Mouse (Mus musculus) hindbrain, embryonic 11.5 days (tissue): ENCODE data around the gene Tinf2. TPM values are rescaled to one million over a fixed set of nuclear protein-coding genes. Genes with fewer than 3 reads are reported as not detected.

ENCODE experiments used
- ATAC-seq: fragments of 200-750 bp; cut with Nextera tagmentation; 2 replicates; pipeline ENCODE4 v1.8.0; 2017; ENCODE audit warnings: mild to moderate bottlenecking, moderate TSS enrichment, moderate library complexity; ENCODE audit not compliant: low FRiP score
- DNase-seq: peaks from one replicate; pipeline ENCODE4 v3.0.0-alpha.2; 2015; ENCODE audit warnings: low spot score
- H3K27ac ChIP-seq: fragments of 300-500 bp; sonication (generic); 2 replicates; pipeline ENCODE4 v1.5.1; 2014; ENCODE audit warnings: mild to moderate bottlenecking, low read depth, low read length
- H3K27me3 ChIP-seq: fragments of 300-500 bp; sonication (generic); 2 replicates; pipeline ENCODE4 v1.6.1; 2014; ENCODE audit warnings: mild to moderate bottlenecking, low read length, moderate library complexity, mixed read lengths; ENCODE audit not compliant: control insufficient read depth, insufficient read depth
- H3K36me3 ChIP-seq: fragments of 300-500 bp; sonication (generic); 2 replicates; pipeline ENCODE4 v1.6.1; 2014; ENCODE audit warnings: mild to moderate bottlenecking, low read length, moderate library complexity, mixed read lengths; ENCODE audit not compliant: control insufficient read depth, insufficient read depth
- H3K4me1 ChIP-seq: fragments of 300-500 bp; sonication (generic); replicated peaks from 2 replicates; pipeline ENCODE4 v1.6.1; 2014; ENCODE audit warnings: low read length, mixed read lengths; ENCODE audit not compliant: control insufficient read depth, insufficient read depth
- H3K4me2 ChIP-seq: fragments of 300-500 bp; sonication (generic); replicated peaks from 2 replicates; pipeline ENCODE4 v1.6.1; 2014; ENCODE audit warnings: mild to moderate bottlenecking, low read depth, low read length
- H3K4me3 ChIP-seq: fragments of 300-500 bp; sonication (generic); 2 replicates; pipeline ENCODE4 v1.5.1; 2014; ENCODE audit warnings: low read depth, low read length
- H3K9ac ChIP-seq: fragments of 300-500 bp; sonication (generic); 2 replicates; pipeline ENCODE4 v1.6.1; 2014; ENCODE audit warnings: low read depth, low read length
- H3K9me3 ChIP-seq: fragments of 300-500 bp; sonication (generic); 2 replicates; pipeline ENCODE4 v1.6.1; 2016; ENCODE audit warnings: low read length; ENCODE audit not compliant: control insufficient read depth
- WGBS: fragments of 180-500 bp; shearing (Covaris S2); extraction: QIAGEN DNeasy Blood & Tissue Kit; methylation state at CpG from one replicate; pipeline ENCODE4 v1.1.7; 2014; 5-methylcytosine and 5-hydroxymethylcytosine counted together
- polyA plus RNA-seq: library from polyadenylated mRNA; unstranded; fragments of >200 nt; fragmentation: Nextera tagmentation; extraction: Ambion mirVana; gene quantifications from 2 replicates; pipeline ENCODE4 v1.2.1, GENCODE M21; 2014

Gene Tinf2
- polyA plus RNA-seq, 1 experiment from 2014 or later = 52.7 TPM

DNA sequence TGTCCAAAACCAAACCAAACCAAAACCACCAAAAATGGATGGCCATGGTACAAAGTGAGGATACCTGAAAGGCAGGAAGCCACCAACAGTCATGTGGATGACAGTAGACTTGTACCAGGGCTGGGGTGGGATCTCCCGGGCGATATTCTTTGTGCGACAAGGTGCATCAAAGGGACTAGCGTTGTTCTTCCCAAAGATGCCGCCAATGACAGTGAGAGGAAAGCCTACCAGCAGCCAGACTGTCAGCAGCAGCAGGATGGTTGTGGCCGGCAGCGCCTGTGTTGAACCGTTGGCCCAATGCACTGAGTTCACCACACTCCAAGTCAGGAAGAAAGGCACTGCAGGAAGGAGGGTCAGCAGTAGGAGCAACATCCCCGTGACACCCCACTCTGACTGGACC, 43.8 kb downstream of the Tinf2 start, which contains the start of gene Gm49378:
Gm49378 (minus strand) TSS at position 101 of the 400 bp plus-strand sequence.
- Histone ChIP-seq H3K4me3 (no peak within 1 kb of the TSS), H3K4me2 (no peak within 1 kb of the TSS), H3K27me3 (no peaks in the 10 kb centered on the region), H3K27ac (no peak within 1 kb of the TSS), H3K36me3 (peaks cover 5% of the 10 kb centered on the region), H3K9ac (no peak within 1 kb of the TSS), H3K4me1 (peaks cover 3% of the 10 kb centered on the region), H3K9me3 (no peaks in the 10 kb centered on the region)
- ATAC-seq (no peak), DNase-seq (no peak)
- 97% methylated on average over 9 of the region's 9 CpGs for WGBS

DNA sequence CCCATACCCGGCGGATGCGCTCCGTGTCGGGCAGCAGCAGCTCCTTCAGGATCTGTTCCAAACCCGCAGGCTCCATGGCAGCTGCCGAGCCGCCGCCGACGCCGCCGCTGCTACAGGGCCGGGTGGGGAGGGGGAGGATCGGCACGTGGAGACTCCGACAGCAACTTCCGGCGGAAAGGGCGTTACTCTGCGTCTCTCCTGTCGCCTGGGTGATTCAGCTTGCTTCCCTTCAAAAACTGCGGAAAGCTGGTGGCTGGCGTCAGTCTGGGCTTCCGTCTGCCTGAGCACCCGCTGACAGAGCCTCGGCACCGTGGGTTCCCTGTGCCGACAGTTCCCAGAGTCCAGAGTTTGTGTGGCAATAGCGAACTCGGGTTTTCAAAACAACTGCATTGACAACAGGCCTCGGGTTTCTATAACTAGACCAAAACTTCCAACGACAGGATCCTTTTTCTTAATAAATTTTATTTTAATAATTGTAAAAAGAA, 46.1 kb downstream of the Tinf2 start, which contains the start of gene Ipo4:
Ipo4 (minus strand) TSS at position 435 of the 485 bp plus-strand sequence.
- ATAC-seq (peak; percentile 88), DNase-seq (peak; percentile 95)
- Histone ChIP-seq H3K9me3 (no peaks in the 10 kb centered on the region), H3K9ac (peak within 1 kb of the TSS; percentile 80), H3K27me3 (no peaks in the 10 kb centered on the region), H3K4me2 (peak within 1 kb of the TSS; percentile 90), H3K4me3 (peak within 1 kb of the TSS; percentile 67), H3K36me3 (peaks cover 9% of the 10 kb centered on the region), H3K27ac (peak within 1 kb of the TSS; percentile 69), H3K4me1 (peaks cover 3% of the 10 kb centered on the region; the same call in 1 of the 2 replicates)
- WGBS = 2% methylated on average over 33 of the region's 33 CpGs

DNA sequence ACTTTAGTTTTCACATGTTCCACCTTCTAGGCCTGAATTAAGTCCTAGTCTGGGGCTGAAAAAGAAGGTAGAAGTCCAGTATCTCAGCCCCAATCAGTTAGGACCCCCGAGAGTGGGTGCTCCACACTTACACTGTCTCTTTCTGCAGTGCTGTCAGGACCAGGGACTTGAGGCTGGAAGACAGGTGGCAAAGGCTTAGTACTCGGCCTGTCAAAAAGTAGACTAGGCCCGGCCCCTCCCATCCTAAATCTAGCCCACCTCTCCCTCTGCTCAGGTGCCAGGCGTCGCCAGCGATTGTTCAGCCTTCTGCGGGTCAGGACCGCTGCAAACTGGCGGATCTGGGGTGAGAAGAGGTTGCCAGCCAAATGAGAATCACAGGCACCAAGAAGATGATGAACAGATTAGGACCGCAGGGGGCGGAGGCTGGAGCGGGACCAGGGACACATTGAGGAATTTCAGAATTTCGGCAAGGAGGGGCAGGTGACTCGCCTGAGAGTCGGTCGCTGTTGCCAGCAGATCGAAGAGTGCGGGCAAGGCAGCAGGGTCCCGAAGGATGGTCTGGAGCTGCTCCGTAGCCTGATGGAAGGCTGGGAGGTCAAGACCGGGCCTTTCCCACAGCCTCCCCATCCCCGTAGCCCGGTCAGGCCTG, 46.6 kb downstream of the Tinf2 start:
- ATAC-seq = peak; percentile 77
- WGBS = 4% methylated on average over 23 of the region's 23 CpGs
- H3K27me3 ChIP-seq = no peaks in the 10 kb centered on the region
- peak overlapping the region; percentile 69 for H3K27ac ChIP-seq
- H3K4me1 ChIP-seq = peaks cover 3% of the 10 kb centered on the region; the same call in 1 of the 2 replicates
- H3K4me3 ChIP-seq = peak overlapping the region; percentile 67
- peaks cover 13% of the 10 kb centered on the region for H3K36me3 ChIP-seq
- H3K9ac ChIP-seq = peak overlapping the region; percentile 80
- peak overlapping the region; percentile 90 for H3K4me2 ChIP-seq
- no peaks in the 10 kb centered on the region for H3K9me3 ChIP-seq
- no peak for DNase-seq

DNA sequence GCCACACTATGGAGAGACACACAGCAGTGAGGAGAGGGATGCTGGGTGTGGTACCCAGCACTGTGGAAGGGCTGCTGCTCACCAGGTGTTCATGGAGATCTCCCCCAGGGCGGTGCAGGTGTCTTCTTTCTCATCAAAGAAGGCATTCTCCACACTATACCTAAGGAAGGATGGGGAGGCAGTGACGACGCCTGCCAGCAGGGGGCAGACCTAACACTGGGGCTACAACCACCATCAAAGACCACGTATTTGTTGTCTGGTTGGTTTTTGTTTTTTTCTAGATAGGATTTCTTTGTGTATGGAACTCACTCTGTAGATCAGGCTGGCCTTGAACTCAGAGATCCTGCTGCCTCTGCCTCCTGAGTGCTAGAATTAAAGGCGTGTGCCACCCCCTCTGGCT, 52.3 kb downstream of the Tinf2 start:
- Histone ChIP-seq H3K4me2 (no peak overlapping the region), H3K9me3 (no peaks in the 10 kb centered on the region), H3K36me3 (peaks cover 15% of the 10 kb centered on the region), H3K4me1 (no peaks in the 10 kb centered on the region), H3K27ac (no peak overlapping the region), H3K27me3 (no peaks in the 10 kb centered on the region), H3K4me3 (no peak overlapping the region), H3K9ac (no peak overlapping the region)
- DNase-seq (peak; percentile 44), ATAC-seq (no peak)
- 68% methylated on average over 5 of the region's 5 CpGs for WGBS

DNA sequence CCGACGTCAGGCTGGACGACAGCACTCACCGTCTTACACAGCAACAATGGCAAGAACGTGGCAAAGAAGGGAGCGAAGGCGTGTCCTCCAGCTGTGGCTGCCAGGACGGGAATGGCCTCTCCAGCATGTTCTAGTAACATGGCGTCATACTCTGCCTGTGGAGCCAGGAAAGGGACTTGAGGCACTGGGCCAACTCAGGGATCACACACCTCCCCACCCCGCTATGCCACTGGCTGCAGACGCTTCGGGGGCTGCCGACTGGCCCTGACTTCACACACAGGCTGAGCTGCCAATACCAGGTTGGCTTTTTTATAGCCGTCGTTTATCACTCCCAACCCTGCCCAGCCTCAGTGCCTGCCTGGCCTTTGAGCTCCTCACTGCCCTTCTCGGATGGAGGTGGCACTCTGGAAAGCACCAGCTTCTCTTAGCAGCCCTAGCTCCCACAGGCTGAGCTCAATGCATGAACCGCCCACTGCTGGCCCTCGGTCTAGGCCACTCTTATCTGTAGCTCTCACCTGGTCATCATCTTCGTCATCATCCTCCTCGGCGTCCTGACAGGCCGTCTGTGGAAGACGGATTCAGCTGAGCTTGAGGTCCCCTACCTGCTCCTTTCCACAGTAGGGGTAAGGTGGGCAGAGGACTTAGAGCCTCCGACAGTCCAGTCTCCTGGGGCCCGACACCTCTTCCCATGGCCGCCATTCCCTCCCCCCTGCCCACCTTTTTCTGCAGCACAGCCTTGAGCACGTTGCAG, 53.4 kb downstream of the Tinf2 start:
- DNase-seq = no peak
- Histone ChIP-seq H3K36me3 (peaks cover 15% of the 10 kb centered on the region), H3K9me3 (no peaks in the 10 kb centered on the region), H3K27me3 (no peaks in the 10 kb centered on the region), H3K4me1 (no peaks in the 10 kb centered on the region), H3K4me3 (no peak overlapping the region), H3K4me2 (no peak overlapping the region), H3K27ac (no peak overlapping the region), H3K9ac (no peak overlapping the region)
- WGBS = 92% methylated on average over 27 of the region's 27 CpGs
- ATAC-seq = no peak

Other genes starting within 250 kb of the Tinf2 start
- 26.0 and 36.5 TPM in 2 replicates for gene Dhrs4, start 203.1 kb downstream of the Tinf2 start, polyA plus RNA-seq
- gene Carmil3, start 191.2 kb downstream of the Tinf2 start, polyA plus RNA-seq = 10.1 and 14.0 TPM in 2 replicates
- 1.3 and 1.6 TPM in 2 replicates for gene Cpne6, start 171.4 kb downstream of the Tinf2 start, polyA plus RNA-seq
- 0.15 and 0.20 TPM in 2 replicates for gene Nrl, start 156.8 kb downstream of the Tinf2 start, polyA plus RNA-seq
- gene Pck2, start 141.6 kb downstream of the Tinf2 start, polyA plus RNA-seq = 11.3 and 12.6 TPM in 2 replicates
- 81.5 and 85.4 TPM in 2 replicates for gene Dcaf11, start 121.8 kb downstream of the Tinf2 start, polyA plus RNA-seq
- gene A730061H03Rik, start 121.4 kb downstream of the Tinf2 start, polyA plus RNA-seq = 0.52 TPM in 1 of 2 replicates, not detected in the other
- gene Fitm1, start 106.2 kb downstream of the Tinf2 start, polyA plus RNA-seq = 0.77 and 1.8 TPM in 2 replicates
- gene Psme1, start 103.7 kb downstream of the Tinf2 start, polyA plus RNA-seq = 126 TPM in 2 replicates
- 6.4 and 8.5 TPM in 2 replicates for gene Emc9, start 96.5 kb downstream of the Tinf2 start, polyA plus RNA-seq
- gene Psme2, start 90.7 kb downstream of the Tinf2 start, polyA plus RNA-seq = 195 and 222 TPM in 2 replicates
- 10.6 and 12.1 TPM in 2 replicates for gene Rnf31, start 90.1 kb downstream of the Tinf2 start, polyA plus RNA-seq
- 6.9 and 7.6 TPM in 2 replicates for gene Irf9, start 78.2 kb downstream of the Tinf2 start, polyA plus RNA-seq
- gene Rec8, start 63.8 kb downstream of the Tinf2 start, polyA plus RNA-seq = 8.2 and 8.8 TPM in 2 replicates
- 71.2 and 73.1 TPM in 2 replicates for gene Ipo4, start 45.9 kb downstream of the Tinf2 start, polyA plus RNA-seq
- gene Gm49378, start 43.9 kb downstream of the Tinf2 start, polyA plus RNA-seq = 1.7 and 4.0 TPM in 2 replicates
- gene Tm9sf1, start 38.0 kb downstream of the Tinf2 start, polyA plus RNA-seq = 60.2 and 61.9 TPM in 2 replicates
- 0.38 and 0.48 TPM in 2 replicates for gene Tssk4, start 31.6 kb downstream of the Tinf2 start, polyA plus RNA-seq
- 67.7 and 70.2 TPM in 2 replicates for gene Mdp1, start 21.3 kb downstream of the Tinf2 start, polyA plus RNA-seq
- 54.6 and 58.8 TPM in 2 replicates for gene Gmpr2, start 9.9 kb downstream of the Tinf2 start, polyA plus RNA-seq
- 596 and 597 TPM in 2 replicates for gene Nedd8, start 9.7 kb downstream of the Tinf2 start, polyA plus RNA-seq
- 0.36 and 0.49 TPM in 2 replicates for gene Tgm1, start 32.1 kb upstream of the Tinf2 start, polyA plus RNA-seq
- 25.3 and 27.4 TPM in 2 replicates for gene Rabggta, start 40.4 kb upstream of the Tinf2 start, polyA plus RNA-seq
- gene Dhrs1, start 63.9 kb upstream of the Tinf2 start, polyA plus RNA-seq = 68.6 and 72.1 TPM in 2 replicates
- gene Nop9, start 63.9 kb upstream of the Tinf2 start, polyA plus RNA-seq = 47.0 and 47.6 TPM in 2 replicates
- 0.33 TPM in 1 of 2 replicates, not detected in the other for gene Cideb, start 76.6 kb upstream of the Tinf2 start, polyA plus RNA-seq
- gene Ltb4r2, start 79.6 kb upstream of the Tinf2 start, polyA plus RNA-seq = 0.28 and 0.62 TPM in 2 replicates
- gene Ltb4r1, start 84.1 kb upstream of the Tinf2 start, polyA plus RNA-seq = 0.14 TPM in 1 of 2 replicates, not detected in the other
- 6.6 and 7.6 TPM in 2 replicates for gene Adcy4, start 102.3 kb upstream of the Tinf2 start, polyA plus RNA-seq
- gene Ripk3, start 107.0 kb upstream of the Tinf2 start, polyA plus RNA-seq = 11.0 and 12.9 TPM in 2 replicates
- 19.5 and 25.5 TPM in 2 replicates for gene Nfatc4, start 141.3 kb upstream of the Tinf2 start, polyA plus RNA-seq
- 8.3 and 8.8 TPM in 2 replicates for gene Nynrin, start 172.2 kb upstream of the Tinf2 start, polyA plus RNA-seq
- 0.17 and 0.31 TPM in 2 replicates for gene Cbln3, start 202.6 kb upstream of the Tinf2 start, polyA plus RNA-seq
- gene Khnyn, start 203.1 kb upstream of the Tinf2 start, polyA plus RNA-seq = 7.8 and 9.3 TPM in 2 replicates
- gene Sdr39u1, start 218.5 kb upstream of the Tinf2 start, polyA plus RNA-seq = 39.7 and 41.9 TPM in 2 replicates